Comparison of ENCODE assay signal across 22 mouse cellular contexts in genomic region chr8:83274470-83274869, GRCm38 (mm10). TPM values are rescaled to one million over a fixed set of nuclear protein-coding genes. Genes with fewer than 3 reads are reported as not detected.
A peak's percentile ranks its signal among the peaks of the same experiment; 100 is the strongest.
DNase-seq lines count a peak whose midpoint lies in the region; ATAC-seq lines count a peak whose summit lies in the region.
"Had no signal": no experiment of that assay in that cellular context is flagged by ENCODE, and none has a peak within 500 bp of the region (broad histone marks: within the 10 kb centered on the region; RNA-seq: fewer than 3 reads in every experiment).

No protein-coding gene starts in this region.

- no peak overlapping the region for H3K4me2 ChIP-seq in kidney, embryonic 15.5 days
- H3K4me2 ChIP-seq: liver, embryonic 13.5 days had no signal

- peak overlapping the region; percentile 27; the same call in 1 of the 2 replicates for H3K4me3 ChIP-seq in heart, embryonic 10.5 days
- no peak overlapping the region for H3K4me3 ChIP-seq in kidney, embryonic 15.5 days (replicated peaks)
- H3K4me3 ChIP-seq: liver, embryonic 13.5 days had no signal

- H3K27ac ChIP-seq in heart, embryonic 10.5 days, result peak overlapping the region; percentile 71
- H3K27ac ChIP-seq in kidney, embryonic 15.5 days, result no peak overlapping the region
- H3K27ac ChIP-seq: liver, embryonic 13.5 days had no signal

- DNase-seq in heart, embryonic 10.5 days (ENCODE audit: low spot score), result peak; percentile 79
- DNase-seq in heart, adult 9 months (ENCODE audit: low spot score in 2 of 2), result no peak
- DNase-seq in kidney, postnatal 4 days, result no peak
- peak; percentile 13 for DNase-seq in thymus, postnatal 4 days
- no peak for DNase-seq in thymus, postnatal 36 days
- DNase-seq: adrenal gland, adult 8-10 months; cerebellum, postnatal 25 days; gastrocnemius, postnatal 10 days; kidney, adult 18-20 months; liver, embryonic 13.5 days; right cerebral cortex, adult 18-20 months had no signal

- no peaks in the 10 kb centered on the region for H3K27me3 ChIP-seq in heart, embryonic 10.5 days (ENCODE audit: insufficient read depth, poor library complexity, severe bottlenecking)
- no peaks in the 10 kb centered on the region for H3K27me3 ChIP-seq in kidney, embryonic 15.5 days
- H3K27me3 ChIP-seq: CH12.LX; liver, embryonic 13.5 days had no signal

- H3K4me1 ChIP-seq in heart, embryonic 10.5 days, result peaks cover 6% of the 10 kb centered on the region; the same call in 1 of the 2 replicates
- 0 out of 2 replicates have a peak, but pooled peaks cover 2% of the 10 kb centered on the region for H3K4me1 ChIP-seq in kidney, embryonic 15.5 days
- H3K4me1 ChIP-seq: liver, embryonic 13.5 days had no signal

- WGBS in heart, embryonic 10.5 days, result 32% methylated on average over 11 of the region's 11 CpGs
- 45% methylated on average over 11 of the region's 11 CpGs for WGBS in kidney, embryonic 15.5 days

- H3K9me3 ChIP-seq in heart, embryonic 10.5 days, result no peaks in the 10 kb centered on the region
- H3K9me3 ChIP-seq in kidney, embryonic 15.5 days (replicated peaks), result no peaks in the 10 kb centered on the region
- H3K9me3 ChIP-seq: liver, embryonic 13.5 days had no signal

- 0 out of 2 replicates have a peak, but pooled peaks have one; percentile 43 for ATAC-seq in kidney, embryonic 15.5 days (replicated peaks; ENCODE audit: low FRiP score)
- no peak for ATAC-seq in megakaryocyte-erythroid progenitor cell, adult 5-6 weeks (replicated peaks; ENCODE audit: low FRiP score, low TSS enrichment, poor library complexity, severe bottlenecking)
- no peak for ATAC-seq in CD4-positive, CD25-positive, alpha-beta regulatory T cell, adult 4 months
- ATAC-seq: midbrain, embryonic 16.5 days had no signal

- H3K9ac ChIP-seq in kidney, embryonic 15.5 days, result no peak overlapping the region
- H3K9ac ChIP-seq: liver, embryonic 13.5 days had no signal

- 0 out of 2 replicates have a peak, but pooled peaks cover 4% of the 10 kb centered on the region for H3K36me3 ChIP-seq in heart, embryonic 10.5 days
- H3K36me3 ChIP-seq in kidney, embryonic 15.5 days, result no peaks in the 10 kb centered on the region; the same call in 1 of the 2 replicates
- H3K36me3 ChIP-seq: liver, embryonic 13.5 days had no signal

RNA-seq across cellular contexts. Expression of gene Ucp1, which starts 15.7 kb away (rescaled TPM):
- not detected in 2 replicates for polyA plus RNA-seq in heart, embryonic 10.5 days (2016; fragmentation: Nextera tagmentation; extraction: Ambion mirVana)
- polyA plus RNA-seq in kidney, embryonic 15.5 days (2015; fragmentation: Nextera tagmentation; extraction: Ambion mirVana), result not detected in 2 replicates
- not detected in 2 replicates for total RNA-seq in megakaryocyte-erythroid progenitor cell, adult 5-6 weeks (2014; fragmentation: Nextera tagmentation)
- not detected in 2 replicates for total RNA-seq in megakaryocyte-erythroid progenitor cell, adult 5-6 weeks (2017)
- polyA plus RNA-seq in CD4-positive, CD25-positive, alpha-beta regulatory T cell, adult 4 months (2017; shearing (Covaris generic)), result not detected
- total RNA-seq: CH12.LX; gastrocnemius, postnatal 10 days; hematopoietic stem cell, adult 5-6 weeks; layer of hippocampus, postnatal 25 days; left cerebral cortex, postnatal 25 days; megakaryocyte progenitor cell, adult 5-6 weeks had no signal
- polyA plus RNA-seq: forebrain, embryonic 11.5 days; liver, embryonic 13.5 days; lung, embryonic 16.5 days had no signal

RNA-seq across cellular contexts. Expression of gene Elmod2, which starts 57.8 kb away (rescaled TPM):
- polyA plus RNA-seq in heart, embryonic 10.5 days (2016; fragmentation: Nextera tagmentation; extraction: Ambion mirVana), result 14.5 and 15.4 TPM in 2 replicates
- 16.3 TPM in 2 replicates for polyA plus RNA-seq in kidney, embryonic 15.5 days (2015; fragmentation: Nextera tagmentation; extraction: Ambion mirVana)
- total RNA-seq in megakaryocyte-erythroid progenitor cell, adult 5-6 weeks (2014; fragmentation: Nextera tagmentation), result 10.0 and 14.5 TPM in 2 replicates
- total RNA-seq in megakaryocyte-erythroid progenitor cell, adult 5-6 weeks (2017), result 16.7 and 29.9 TPM in 2 replicates
- polyA plus RNA-seq in CD4-positive, CD25-positive, alpha-beta regulatory T cell, adult 4 months (2017; shearing (Covaris generic)), result 10 to 100 TPM; 12.0 TPM

Comparison
In these comparisons a context has a peak if more than half of its experiments do, and no peak if none do; other contexts are left out.
1. DNase-seq: peak in heart, embryonic 10.5 days (single experiment) and thymus, postnatal 4 days (single experiment); none in heart, adult 9 months (0 of 2), kidney, postnatal 4 days (0 of 2) and thymus, postnatal 36 days (0 of 2).